Mouse (Mus musculus): ENCODE results near the gene Yy1.

GRCm38 (mm10) chr12:108766866-108767265 is 25.9 kb upstream of the Yy1 start:
- TF ChIP-seq CTCF (IDR thresholded peaks at IDR 0.05 in 2 of 3, conservative IDR thresholded peaks at IDR 0.05 in 1 of 3; ENCODE audit: control insufficient read depth in 1 of 3, insufficient read depth in 1 of 3, low read depth in 2 of 3, low read length in 3 of 3, poor library complexity in 1 of 3, severe bottlenecking in 1 of 3) = no peak
- TF ChIP-seq SMC3 (IDR thresholded peaks at IDR 0.05; ENCODE audit: low read depth, low read length) = no peak
- no peak for TF ChIP-seq MYC (IDR thresholded peaks at IDR 0.05; ENCODE audit: low read depth, low read length)
- no peak for TF ChIP-seq MXI1 (IDR thresholded peaks at IDR 0.05; ENCODE audit: low read depth, low read length)
- no peak for TF ChIP-seq POLR2A (IDR thresholded peaks at IDR 0.05; ENCODE audit: control insufficient read depth in 1 of 2, insufficient read depth in 1 of 2, low read depth in 1 of 2, low read length in 2 of 2, poor library complexity in 1 of 2)
- 0 out of 2 replicates have a peak, but pooled peaks have one; percentile 39 for TF ChIP-seq MAZ (IDR thresholded peaks at IDR 0.05; ENCODE audit: low read depth, low read length)
- TF ChIP-seq EP300 (IDR thresholded peaks at IDR 0.05; ENCODE audit: low read depth in 1 of 2, low read length in 2 of 2) = no peak
- TF ChIP-seq MEF2A (IDR thresholded peaks at IDR 0.05; ENCODE audit: extremely low read depth, insufficient replicate concordance, low read depth, low read length, poor library complexity, severe bottlenecking) = no peak
